Mouse (Mus musculus): ENCODE results near the gene Cptp.

Cptp gene

GRCm38 (mm10) chr4:155869317-155870033 lies at the start of gene Cptp, which contains the start of gene Ints11:
Gene Cptp, minus strand, starts transcription at chr4:155869440.
Gene Ints11, plus strand, starts transcription at chr4:155869546.
- DNase-seq = peak; percentile 96

GRCm38 (mm10) chr4:155908751-155909150 lies 39.5 kb upstream of the Cptp start:
- DNase-seq = no peak

GRCm38 (mm10) chr4:155908281-155908680 lies 39.0 kb upstream of the Cptp start:
- DNase-seq = no peak

- no peak for DNase-seq
These were observed 37.8 kb upstream of the Cptp start for GRCm38 (mm10) chr4:155907003-155907402.

GRCm38 (mm10) chr4:155906125-155906524 lies 36.9 kb upstream of the Cptp start:
- DNase-seq = no peak

- no peak for DNase-seq
These were observed 36.4 kb upstream of the Cptp start for GRCm38 (mm10) chr4:155905634-155906033.

GRCm38 (mm10) chr4:155904318-155905102 lies 35.3 kb upstream of the Cptp start:
- DNase-seq = no peak

GRCm38 (mm10) chr4:155903246-155903645 lies 34.0 kb upstream of the Cptp start:
- no peak for DNase-seq

- DNase-seq = no peak
These were observed 32.0 kb upstream of the Cptp start for GRCm38 (mm10) chr4:155901205-155901604.

- no peak for DNase-seq
These were observed 30.1 kb upstream of the Cptp start for GRCm38 (mm10) chr4:155899355-155899754.

GRCm38 (mm10) chr4:155898318-155898717 lies 29.1 kb upstream of the Cptp start:
- no peak for DNase-seq

GRCm38 (mm10) chr4:155896461-155896860 lies 27.2 kb upstream of the Cptp start:
- no peak for DNase-seq

GRCm38 (mm10) chr4:155895826-155896225 lies 26.6 kb upstream of the Cptp start:
- DNase-seq = no peak

- DNase-seq = peak; percentile 56
These were observed 26.0 kb upstream of the Cptp start for GRCm38 (mm10) chr4:155895216-155895615.

GRCm38 (mm10) chr4:155894311-155894881 lies 25.2 kb upstream of the Cptp start:
- DNase-seq = peak; percentile 49

GRCm38 (mm10) chr4:155893212-155893690 lies 24.0 kb upstream of the Cptp start:
- DNase-seq = no peak

- no peak for DNase-seq
These were observed 23.4 kb upstream of the Cptp start for GRCm38 (mm10) chr4:155892438-155893211.

- DNase-seq = peak; percentile 86
These were observed 22.8 kb upstream of the Cptp start for GRCm38 (mm10) chr4:155892017-155892416.

- DNase-seq = peak; percentile 98
These were observed 22.3 kb upstream of the Cptp start, which contains the start of the genes Pusl1 and Acap3 for GRCm38 (mm10) chr4:155891551-155892001. Gene Pusl1, minus strand, starts transcription at chr4:155891781. Gene Acap3, plus strand, starts transcription at chr4:155891822.

- peak; percentile 24 for DNase-seq
These were observed 21.8 kb upstream of the Cptp start for GRCm38 (mm10) chr4:155891011-155891471.

- no peak for DNase-seq
These were observed 20.1 kb upstream of the Cptp start for GRCm38 (mm10) chr4:155889316-155889715.

GRCm38 (mm10) chr4:155888181-155888580 lies 18.9 kb upstream of the Cptp start:
- DNase-seq = no peak

All from kidney, adult 18-20 months (tissue).